Mouse (Mus musculus): ENCODE data around the gene Klk1b9.
A peak's percentile ranks its signal among the peaks of the same experiment; 100 is the strongest.
"Not testable (repeated sequence)": the region's sequence is repeated elsewhere in the genome, so short reads cannot be mapped to it uniquely, and the experiment has no call there.

Klk1b9 gene

DNA sequence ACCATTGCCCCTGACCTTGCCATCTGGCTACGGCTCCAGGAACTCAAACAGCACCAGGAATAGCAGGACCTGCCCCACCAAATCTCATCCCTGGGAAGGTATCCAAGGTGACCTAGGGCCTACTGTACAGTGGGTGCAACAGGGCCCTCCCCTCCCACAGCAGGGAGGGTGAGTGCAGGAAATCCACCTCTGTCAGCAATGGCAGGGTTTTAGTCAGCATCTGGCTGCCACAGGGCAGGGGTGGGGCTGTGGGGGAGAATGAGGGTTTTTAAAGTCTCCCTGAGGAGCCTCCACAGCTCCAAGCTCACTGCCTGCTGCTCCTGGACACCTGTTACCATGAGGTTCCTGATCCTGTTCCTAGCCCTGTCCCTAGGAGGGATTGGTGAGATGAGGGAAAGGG, at the start of gene Klk1b9:
Gene Klk1b9 (plus strand): TSS at position 301 of the 400 bp plus-strand sequence.
- DNase-seq = not testable (repeated sequence)

DNA sequence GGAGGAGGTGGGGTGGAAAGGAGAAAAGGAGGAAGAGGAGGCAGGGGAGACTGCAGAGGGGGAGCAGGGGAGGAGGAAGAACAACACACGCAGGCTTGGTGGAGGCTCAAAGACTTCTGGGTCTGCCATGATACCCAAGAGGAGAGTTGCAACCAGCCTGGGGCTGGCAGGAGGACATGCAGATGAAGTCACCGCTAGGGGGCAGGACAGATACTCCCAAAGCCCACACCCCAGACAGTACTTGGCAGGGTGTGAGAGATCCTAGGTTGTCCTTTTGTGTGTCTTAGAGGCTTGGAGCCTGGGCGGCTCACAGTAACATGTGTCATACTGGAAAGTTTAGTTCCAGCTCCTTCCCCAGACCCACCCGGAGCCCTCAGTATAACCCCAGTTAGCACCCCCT, 47.3 kb upstream of the Klk1b9 start:
- peak; percentile 37 for DNase-seq

DNA sequence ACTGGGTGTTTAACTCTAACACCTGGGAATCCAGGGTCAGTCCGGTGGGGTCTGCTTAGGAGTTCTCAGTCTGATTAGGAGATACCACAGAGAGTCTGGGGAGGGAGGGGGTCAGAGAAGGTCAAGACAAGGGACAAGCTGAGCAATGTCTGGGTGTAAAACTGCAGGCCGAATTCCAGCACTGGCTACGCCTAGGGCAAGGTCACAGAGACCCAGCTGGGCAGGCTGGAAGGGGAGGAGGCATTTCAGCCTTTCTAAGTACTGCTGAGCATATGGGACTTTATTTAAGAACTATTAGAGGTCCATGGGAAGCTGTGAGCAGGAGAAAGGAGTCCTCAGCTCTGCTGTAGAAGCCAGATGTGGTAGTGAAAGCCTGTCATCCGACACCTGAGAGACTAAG, 43.5 kb upstream of the Klk1b9 start:
- DNase-seq = no peak

DNA sequence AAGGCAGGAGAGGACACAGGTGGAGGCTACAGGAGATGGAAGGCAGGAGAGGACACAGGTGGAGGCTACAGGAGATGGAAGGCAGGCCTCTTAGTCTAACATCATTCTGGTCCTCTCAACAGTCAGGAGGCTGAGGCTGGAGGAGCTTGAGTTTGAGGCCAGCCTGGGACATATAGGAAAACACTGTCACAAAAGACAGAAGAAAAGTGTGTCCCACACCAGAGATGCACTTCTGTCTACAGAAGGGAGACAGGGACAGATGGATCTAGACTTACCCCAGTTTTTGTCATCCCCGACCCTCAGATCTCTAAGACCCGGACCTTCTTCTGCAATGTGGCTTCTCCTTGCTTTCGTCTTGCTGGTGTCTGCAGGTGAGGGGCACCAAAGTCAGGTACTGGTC, 42.4 kb upstream of the Klk1b9 start, which contains the start of gene Klk15:
Gene Klk15 (plus strand): TSS at position 301 of the 400 bp plus-strand sequence.
- DNase-seq = no peak

DNA sequence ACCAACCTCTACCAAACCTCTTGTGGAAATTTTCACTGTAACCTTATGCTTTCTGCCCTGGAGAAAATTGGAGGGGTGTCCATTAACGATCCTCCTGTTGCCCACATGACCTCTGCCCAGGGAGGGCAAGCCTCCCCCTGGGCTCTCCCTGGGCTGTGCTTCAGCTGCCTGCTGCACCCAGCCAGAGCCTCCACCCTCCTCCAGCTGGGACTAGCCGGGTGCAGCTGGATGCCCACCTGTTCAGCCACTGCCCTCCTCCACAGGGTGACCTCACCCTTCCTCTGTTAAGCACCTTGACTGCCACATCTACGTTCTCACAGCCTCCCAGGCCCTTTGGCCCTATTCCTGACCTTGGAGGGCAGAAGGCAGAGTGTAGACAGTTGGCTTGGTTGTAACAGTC, 41.1 kb upstream of the Klk1b9 start:
- no peak for DNase-seq

DNA sequence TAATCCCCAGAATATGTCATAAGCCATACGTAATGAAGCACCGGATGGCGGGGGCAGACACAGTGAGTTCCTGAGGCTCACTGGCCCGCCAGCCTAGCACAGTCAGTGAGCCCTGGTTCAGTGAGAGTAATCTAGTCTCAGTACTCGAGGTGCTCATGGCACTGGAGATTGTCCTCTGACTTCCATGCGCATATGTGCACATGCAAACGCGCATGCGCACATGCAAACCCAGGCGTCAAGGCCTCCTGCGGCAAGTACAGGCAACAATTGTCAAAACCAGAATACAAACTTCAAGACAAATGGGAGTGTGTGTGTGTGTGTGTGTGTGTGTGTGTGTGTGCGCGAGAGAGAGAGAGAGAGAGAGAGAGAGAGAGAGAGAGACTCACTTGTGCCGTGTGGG, 39.3 kb upstream of the Klk1b9 start:
- DNase-seq = no peak

DNA sequence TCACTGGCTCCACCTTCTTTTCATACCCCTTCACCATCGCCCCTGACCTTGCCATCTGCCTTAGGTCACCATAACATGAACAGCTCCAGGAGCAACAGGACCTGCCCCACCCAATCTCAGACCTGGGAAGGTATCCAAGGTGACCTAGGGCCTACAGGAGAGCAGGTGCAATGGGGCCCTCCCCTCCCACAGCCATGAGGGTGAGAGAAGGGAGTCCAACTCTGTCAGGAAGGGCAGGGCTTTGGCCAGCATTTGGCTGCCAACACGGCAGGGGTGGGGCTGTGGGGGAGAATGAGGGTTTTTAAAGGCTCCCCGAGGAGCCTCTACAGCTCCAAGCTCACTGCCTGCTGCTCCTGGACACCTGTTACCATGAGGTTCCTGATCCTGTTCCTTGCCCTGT, 33.6 kb upstream of the Klk1b9 start:
- not testable (repeated sequence) for DNase-seq

DNA sequence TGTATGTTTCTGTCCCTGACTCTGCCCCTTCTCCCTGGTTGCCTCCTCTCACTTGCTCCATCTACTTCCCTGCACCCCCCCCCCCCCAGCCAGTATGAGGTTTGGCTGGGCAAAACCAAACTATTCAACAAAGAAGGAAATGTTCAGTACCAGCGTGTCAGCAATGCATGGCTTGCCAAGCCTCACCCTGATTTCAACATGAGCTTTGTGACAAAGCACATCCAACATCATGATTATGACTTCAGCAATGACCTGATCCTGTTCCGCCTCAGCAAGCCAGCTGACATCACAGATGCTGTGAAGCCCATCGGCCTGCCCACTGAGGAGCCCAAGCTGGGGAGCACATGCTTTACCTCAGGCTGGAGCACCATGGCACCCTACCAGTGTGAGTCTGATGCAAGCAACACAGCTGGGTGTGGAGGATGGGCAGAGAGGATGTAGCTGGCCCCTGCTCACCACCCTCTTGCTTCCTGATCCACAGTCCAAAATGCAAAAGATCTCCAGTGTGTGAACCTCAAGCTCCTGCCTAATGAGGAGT, 31.1 kb upstream of the Klk1b9 start:
- no peak for DNase-seq

DNA sequence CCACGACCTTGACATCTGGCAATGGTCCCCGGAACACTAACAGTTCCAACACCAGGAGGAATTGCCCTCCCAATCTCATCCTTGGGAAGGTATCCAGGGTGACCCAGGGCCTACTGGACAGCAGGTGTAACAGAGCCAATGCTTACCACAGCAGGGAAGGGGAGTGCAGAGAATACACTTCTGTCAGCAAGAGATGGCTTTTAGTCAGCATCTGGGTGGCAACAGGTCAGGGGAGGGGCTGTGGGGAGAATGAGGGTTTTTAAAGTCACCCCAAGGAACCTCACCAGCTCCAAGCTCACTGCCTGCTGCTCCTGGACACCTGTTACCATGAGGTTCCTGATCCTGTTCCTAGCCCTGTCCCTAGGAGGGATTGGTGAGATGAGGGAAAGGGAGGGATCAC, 25.5 kb upstream of the Klk1b9 start, which contains the start of gene Klk1b8:
Gene Klk1b8 (plus strand): TSS at position 301 of the 400 bp plus-strand sequence.
- DNase-seq = no peak

DNA sequence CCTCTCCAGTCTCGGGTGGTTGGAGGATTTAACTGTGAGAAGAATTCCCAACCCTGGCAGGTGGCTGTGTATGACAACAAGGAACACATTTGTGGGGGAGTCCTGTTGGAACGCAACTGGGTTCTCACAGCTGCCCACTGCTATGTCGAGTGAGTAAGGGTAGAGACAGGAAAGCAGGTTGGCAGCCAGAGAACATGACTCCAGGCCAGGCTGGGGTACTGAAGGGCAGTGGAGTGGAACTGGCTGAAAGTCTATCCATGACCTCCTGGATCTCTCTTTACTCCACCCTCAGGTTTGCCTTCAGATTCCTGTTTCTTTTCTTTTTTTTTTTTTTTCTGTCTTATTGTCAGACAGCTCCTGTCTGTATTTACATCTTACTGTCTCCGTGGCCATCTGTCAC, 23.2 kb upstream of the Klk1b9 start:
- DNase-seq = no peak

DNA sequence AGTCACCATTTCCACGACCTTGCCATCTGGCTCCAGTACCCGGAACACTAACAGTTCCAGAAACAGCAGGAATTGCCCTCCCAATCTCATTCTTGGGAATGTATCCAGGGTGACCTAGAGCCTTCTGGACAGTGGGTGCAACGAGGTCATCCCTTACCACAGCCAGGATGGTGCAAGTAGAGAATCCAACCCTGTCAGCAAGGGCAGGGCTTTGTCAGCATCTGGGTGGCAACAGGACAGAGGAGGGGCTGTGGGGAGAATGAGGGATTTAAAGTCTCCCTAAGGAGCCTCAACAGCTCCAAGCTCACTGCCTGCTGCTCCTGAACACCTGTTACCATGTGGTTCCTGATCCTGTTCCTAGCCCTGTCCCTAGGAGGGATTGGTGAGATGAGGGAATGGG, 9.4 kb upstream of the Klk1b9 start, which contains the start of gene Klk1b1:
Gene Klk1b1 (plus strand): TSS at position 301 of the 400 bp plus-strand sequence.
- no peak for DNase-seq

DNA sequence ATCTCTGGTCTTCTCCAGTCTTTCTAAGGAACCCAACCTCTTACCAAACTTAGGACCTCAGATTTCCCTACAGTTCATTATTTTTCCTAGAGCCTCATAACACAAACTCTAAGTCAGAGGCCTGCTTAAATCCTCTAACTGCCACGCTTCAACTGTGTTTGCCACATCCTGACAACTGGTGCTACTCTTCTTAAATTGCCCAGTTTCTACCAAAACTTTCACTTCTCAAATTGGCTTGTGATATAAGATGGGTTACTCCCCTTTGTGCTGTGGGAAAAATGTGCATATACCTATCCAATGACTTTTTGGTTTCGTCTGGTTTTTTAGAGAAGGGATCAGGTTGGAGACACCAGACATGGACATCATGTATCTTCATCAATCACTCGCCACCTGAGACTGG, 8.8 kb upstream of the Klk1b9 start:
- DNase-seq = no peak

DNA sequence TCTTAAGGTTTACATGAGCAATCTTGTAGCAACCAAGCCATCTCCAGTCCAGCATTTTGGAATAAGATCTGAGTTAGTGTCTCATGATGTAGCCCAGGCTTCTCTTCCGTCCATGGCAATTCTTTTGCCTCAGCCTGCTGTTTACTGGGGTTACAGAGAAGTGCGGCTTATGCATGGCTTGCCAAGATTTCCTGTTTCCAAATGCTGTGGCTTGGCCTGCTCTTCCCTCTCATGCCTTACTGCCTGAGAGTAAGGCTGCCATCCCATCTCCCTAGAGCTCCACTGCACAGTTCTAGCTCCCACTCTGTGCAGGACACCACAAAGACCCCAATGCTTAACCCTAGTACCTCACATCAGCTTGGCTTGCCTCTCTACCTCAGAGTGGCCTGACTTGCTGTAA, 8.2 kb upstream of the Klk1b9 start:
- DNase-seq = no peak

DNA sequence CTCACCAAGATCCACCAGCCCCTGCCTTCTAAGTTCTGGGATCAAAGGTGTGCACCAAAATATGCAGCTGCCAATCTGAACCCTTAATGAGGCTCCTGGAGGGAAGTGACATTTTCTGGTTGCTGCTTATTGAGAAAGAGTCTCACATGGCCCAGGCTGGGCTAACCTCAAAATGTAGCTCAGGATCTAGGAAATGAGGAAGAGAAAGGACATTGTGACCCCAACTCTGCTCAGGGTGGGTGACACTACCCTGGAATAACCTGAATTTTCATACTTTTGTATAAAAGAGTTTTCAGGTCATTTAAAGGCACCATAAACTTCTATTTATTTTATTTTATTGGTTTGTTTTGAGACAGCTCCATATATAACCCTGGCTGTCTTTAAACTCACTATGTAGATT, 9.8 kb downstream of the Klk1b9 start:
- peak; percentile 10 for DNase-seq

DNA sequence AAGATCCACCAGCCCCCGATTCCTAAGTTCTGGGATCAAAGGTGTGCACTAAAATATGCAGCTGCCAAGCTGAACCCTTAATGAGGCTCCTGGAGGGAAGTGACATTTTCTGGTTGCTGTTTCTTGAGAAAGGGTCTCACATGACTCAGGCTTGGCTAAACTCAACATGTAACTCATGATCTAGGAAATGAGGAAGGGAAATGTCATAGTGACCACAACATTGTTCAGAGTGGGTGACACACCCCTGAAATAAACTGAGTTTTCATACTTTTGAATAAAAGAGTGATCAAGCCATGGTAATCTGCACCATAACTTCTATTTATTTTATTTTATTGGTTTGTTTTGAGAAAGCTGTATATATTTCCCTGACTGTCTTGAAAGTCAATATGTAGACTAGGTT, 19.0 kb downstream of the Klk1b9 start:
- peak; percentile 23 for DNase-seq

DNA sequence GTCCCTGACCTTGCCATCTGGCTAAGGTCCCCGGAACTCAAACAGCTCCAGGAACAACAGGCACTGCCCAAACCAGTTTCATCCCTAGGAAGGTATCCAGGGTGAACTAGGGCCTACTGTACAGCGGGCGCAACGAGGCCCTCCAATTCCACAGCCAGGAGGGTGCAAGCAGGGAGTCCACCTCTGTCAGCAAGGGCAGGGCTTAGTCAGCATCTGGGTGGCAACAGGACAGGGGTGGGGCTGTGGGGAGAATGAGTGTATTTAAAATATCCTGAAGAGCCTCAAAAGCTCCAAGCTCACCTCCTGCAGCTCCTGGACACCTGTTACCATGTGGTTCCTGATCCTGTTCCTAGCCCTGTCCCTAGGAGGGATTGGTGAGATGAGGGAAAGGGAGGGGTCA, 19.7 kb downstream of the Klk1b9 start, which contains the start of gene Klk1b11:
Gene Klk1b11 (plus strand): TSS at position 301 of the 400 bp plus-strand sequence.
- DNase-seq = not testable (repeated sequence)

DNA sequence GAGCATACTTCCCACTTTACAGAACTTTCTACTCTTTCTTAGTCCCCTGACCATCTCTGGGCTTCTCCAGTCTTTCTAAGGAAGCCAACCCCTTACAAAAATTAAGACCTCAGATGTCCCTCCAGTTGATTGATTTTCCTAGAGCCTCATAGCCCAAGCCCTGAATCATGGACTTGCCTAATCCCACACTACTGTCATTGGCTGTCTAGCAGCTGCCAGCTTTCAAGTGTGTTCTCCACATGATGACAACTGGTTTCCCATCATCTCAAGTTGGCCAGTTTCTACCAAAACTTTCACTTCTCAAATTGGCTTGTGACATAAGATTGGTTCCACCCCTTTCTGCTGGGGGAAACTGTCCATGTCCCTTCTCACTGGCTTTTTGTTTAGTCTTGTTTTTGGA, 29.0 kb downstream of the Klk1b9 start:
- peak; percentile 19 for DNase-seq

DNA sequence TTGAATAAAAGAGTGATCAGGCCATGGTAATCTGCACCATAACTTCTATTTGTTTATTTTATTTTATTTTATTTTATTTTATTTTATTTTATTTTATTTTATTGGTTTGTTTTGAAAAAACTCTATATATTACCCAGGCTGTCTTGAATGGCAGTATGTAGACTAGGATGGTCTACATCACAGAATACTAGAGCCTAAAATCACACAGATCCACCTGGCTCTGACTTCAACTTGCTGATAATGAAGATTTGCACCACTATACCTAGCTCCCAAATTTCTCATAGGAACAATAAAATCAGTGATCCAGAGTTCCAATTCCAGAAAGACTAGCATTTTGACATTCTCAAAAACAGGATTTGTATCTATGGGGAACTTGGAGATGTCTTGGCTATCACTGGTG, 36.0 kb downstream of the Klk1b9 start, which contains the start of gene Klk1b26:
Gene Klk1b26 (plus strand): TSS at position 301 of the 400 bp plus-strand sequence.
- not testable (repeated sequence) for DNase-seq

DNA sequence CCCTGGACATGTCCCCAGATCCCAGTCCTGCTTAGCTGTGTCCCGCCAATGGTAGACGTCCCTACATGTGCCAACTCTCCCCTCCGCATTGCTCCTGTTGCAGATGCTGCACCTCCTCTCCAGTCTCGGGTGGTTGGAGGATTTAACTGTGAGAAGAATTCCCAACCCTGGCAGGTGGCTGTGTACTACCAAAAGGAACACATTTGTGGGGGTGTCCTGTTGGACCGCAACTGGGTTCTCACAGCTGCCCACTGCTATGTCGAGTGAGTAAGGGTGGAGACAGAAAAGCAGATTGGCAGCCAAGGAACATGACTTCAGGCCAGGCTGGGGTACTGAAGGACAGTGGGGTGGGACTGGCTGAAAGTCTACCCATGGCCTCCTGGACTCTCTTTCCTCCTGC, 38.8 kb downstream of the Klk1b9 start:
- DNase-seq = not testable (repeated sequence)

DNA sequence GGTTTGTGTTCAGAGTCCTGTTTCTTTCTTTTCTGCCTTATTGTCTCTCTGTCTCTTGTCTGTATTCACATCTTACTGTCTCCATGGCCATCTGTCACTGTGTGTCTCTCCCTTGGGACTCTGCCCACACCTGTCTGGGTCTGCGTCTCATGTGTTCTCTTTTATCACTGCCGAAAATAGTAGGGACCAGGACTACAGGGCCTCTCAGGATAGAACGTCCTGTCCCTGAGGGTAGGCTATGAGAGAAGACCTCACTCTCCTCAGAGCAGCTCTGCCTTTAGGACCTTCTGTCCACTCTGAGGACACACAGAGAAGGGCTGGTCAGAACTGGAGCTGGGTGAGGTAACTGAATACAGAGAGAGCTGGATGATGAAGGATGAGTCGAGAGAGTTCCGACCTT, 39.2 kb downstream of the Klk1b9 start:
- no peak for DNase-seq

Measured in lung, postnatal 36 days (tissue).